ENCODE assay signal across 8 mouse cellular contexts in the genomic region with DNA sequence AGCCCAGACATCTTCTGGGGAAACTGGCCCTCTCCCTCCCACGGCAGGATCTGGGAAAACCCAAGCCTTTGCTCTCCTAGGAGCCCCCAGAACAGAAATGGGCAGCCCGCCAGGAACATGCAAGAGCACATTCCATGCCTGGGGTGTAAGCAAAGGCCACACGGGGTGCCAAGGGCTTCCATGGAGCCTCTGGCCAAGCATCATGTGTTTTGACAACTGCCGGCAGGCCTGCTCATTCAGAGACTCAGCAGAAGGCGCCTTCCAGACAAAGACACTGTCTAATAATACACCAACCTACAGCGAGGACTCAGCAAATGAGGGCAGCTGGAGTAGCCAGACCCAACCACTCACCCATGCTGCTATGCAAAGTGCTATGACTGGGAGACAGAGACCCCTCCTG. TPM values are rescaled to one million over a fixed set of nuclear protein-coding genes. Genes with fewer than 3 reads are reported as not detected.
DNase-seq lines count a peak whose midpoint lies in the region; ATAC-seq lines count a peak whose summit lies in the region.

No protein-coding gene starts in this region.

- H3K4me2 ChIP-seq in forebrain, embryonic 11.5 days (ENCODE audit: low read depth, low read length, severe bottlenecking): no peak overlapping the region
- H3K4me2 ChIP-seq in midbrain, embryonic 12.5 days (replicated peaks): no peak overlapping the region

- H3K36me3 ChIP-seq in forebrain, embryonic 11.5 days (ENCODE audit: control insufficient read depth, insufficient read depth, low read length): peaks cover 13% of the 10 kb centered on the region
- H3K36me3 ChIP-seq in midbrain, embryonic 12.5 days: peaks cover 48% of the 10 kb centered on the region

- no peaks in the 10 kb centered on the region for H3K9me3 ChIP-seq in forebrain, embryonic 11.5 days (ENCODE audit: control insufficient read depth, low read length)
- no peaks in the 10 kb centered on the region for H3K9me3 ChIP-seq in midbrain, embryonic 12.5 days

- H3K27ac ChIP-seq in forebrain, embryonic 11.5 days (ENCODE audit: low read depth, low read length): peak overlapping the region; percentile 41; the same call in 1 of the 2 replicates
- 0 out of 2 replicates have a peak overlapping the region, but pooled peaks have one; percentile 26 for H3K27ac ChIP-seq in midbrain, embryonic 12.5 days (replicated peaks)

- intact Hi-C loops in heart, postnatal 14 days (cut with DNase I): loop anchor here (5.0 kb wide), 1 partner anchor 37 kb away; no protein-coding TSS in a partner anchor

- peak; percentile 62 for ATAC-seq in forebrain, embryonic 11.5 days (replicated peaks; ENCODE audit: low FRiP score)
- 0 out of 2 replicates have a peak, but pooled peaks have one; percentile 27 for ATAC-seq in midbrain, embryonic 12.5 days (ENCODE audit: low FRiP score, low read depth)

- H3K27me3 ChIP-seq in forebrain, embryonic 11.5 days (ENCODE audit: control insufficient read depth, insufficient read depth, low read length): no peaks in the 10 kb centered on the region
- no peaks in the 10 kb centered on the region for H3K27me3 ChIP-seq in midbrain, embryonic 12.5 days

- peaks cover 27% of the 10 kb centered on the region for H3K4me1 ChIP-seq in forebrain, embryonic 11.5 days (replicated peaks; ENCODE audit: control insufficient read depth, insufficient read depth, low read length)
- peaks cover 50% of the 10 kb centered on the region for H3K4me1 ChIP-seq in midbrain, embryonic 12.5 days

- H3K4me3 ChIP-seq in forebrain, embryonic 11.5 days (ENCODE audit: low read depth, low read length): no peak overlapping the region
- H3K4me3 ChIP-seq in midbrain, embryonic 12.5 days: no peak overlapping the region

- peak overlapping the region; percentile 27; the same call in 1 of the 2 replicates for H3K9ac ChIP-seq in forebrain, embryonic 11.5 days (ENCODE audit: low read length)
- H3K9ac ChIP-seq in midbrain, embryonic 12.5 days (replicated peaks): no peak overlapping the region

- peak; percentile 35 for DNase-seq in embryo, embryonic 10 days (ENCODE audit: low spot score)
- DNase-seq in embryo, embryonic 9.5 days (ENCODE audit: extremely low spot score): no peak
- peak; percentile 68 for DNase-seq in brain, adult 2 months (ENCODE audit: low read depth, low spot score)
- peak; percentile 75 for DNase-seq in forebrain, embryonic 11.5 days (ENCODE audit: low spot score)
- DNase-seq in heart, postnatal 14 days: peak; percentile 87 to 89
- DNase-seq in kidney, postnatal 4 days: peak; percentile 83 to 88
- DNase-seq in urinary bladder, postnatal 25 days (ENCODE audit: low spot score): peak; percentile 91

- 40% methylated on average over 6 of the region's 6 CpGs for WGBS in forebrain, embryonic 11.5 days
- WGBS in midbrain, embryonic 12.5 days: 64% methylated on average over 6 of the region's 6 CpGs

RNA-seq across cellular contexts. Expression of a gene that starts 38.6 kb away (rescaled TPM):
- polyA plus RNA-seq in forebrain, embryonic 11.5 days (2014; fragmentation: Nextera tagmentation; extraction: Ambion mirVana): 0.60 and 0.69 TPM in 2 replicates
- under 1 TPM; 0.27 to 0.36 TPM for total RNA-seq in heart, postnatal 14 days (2021)
- polyA plus RNA-seq in midbrain, embryonic 12.5 days (2016; fragmentation: Nextera tagmentation; extraction: Ambion mirVana): 0.20 and 0.39 TPM in 2 replicates

RNA-seq across cellular contexts. Expression of a gene that starts 42.3 kb away (rescaled TPM):
- polyA plus RNA-seq in forebrain, embryonic 11.5 days (2014; fragmentation: Nextera tagmentation; extraction: Ambion mirVana): 182 and 199 TPM in 2 replicates
- 100 to 1,000 TPM; 110 to 127 TPM for total RNA-seq in heart, postnatal 14 days (2021)
- polyA plus RNA-seq in midbrain, embryonic 12.5 days (2016; fragmentation: Nextera tagmentation; extraction: Ambion mirVana): 162 and 175 TPM in 2 replicates

RNA-seq across cellular contexts. Expression of a gene that starts 56.2 kb away (rescaled TPM):
- 0.52 and 0.88 TPM in 2 replicates for polyA plus RNA-seq in forebrain, embryonic 11.5 days (2014; fragmentation: Nextera tagmentation; extraction: Ambion mirVana)
- 1 to 10 TPM; 3.2 to 3.6 TPM for total RNA-seq in heart, postnatal 14 days (2021)
- 2.6 and 3.1 TPM in 2 replicates for polyA plus RNA-seq in midbrain, embryonic 12.5 days (2016; fragmentation: Nextera tagmentation; extraction: Ambion mirVana)
